ENCODE assay signal across 8 mouse cellular contexts in genomic region chr16:92697737-92698611, GRCm38 (mm10).
DNase-seq lines count a peak whose midpoint lies in the region; ATAC-seq and TF ChIP-seq lines count a peak whose summit lies in the region.

No protein-coding gene starts in this region.

- DNase-seq in kidney, adult 11 months = no peak
- DNase-seq in hindbrain, postnatal 0 days (ENCODE audit: low spot score) = peak; percentile 30
- DNase-seq in lung, postnatal 0 days (ENCODE audit: low spot score) = peak; percentile 65
- peak; percentile 14 for DNase-seq in spleen, adult 12 weeks (ENCODE audit: low spot score)
- DNase-seq in layer of hippocampus, adult 11-12 months (ENCODE audit: low spot score) = no peak

- WGBS in kidney, embryonic 14.5 days = 1% methylated on average over 46 of the region's 48 CpGs
- WGBS in forebrain, embryonic 12.5 days = under 1% methylated on average over 48 of the region's 48 CpGs
- WGBS in hindbrain, postnatal 0 days = under 1% methylated on average over 48 of the region's 48 CpGs
- WGBS in lung, postnatal 0 days = under 1% methylated on average over 47 of the region's 48 CpGs

- H3K27me3 ChIP-seq in kidney, embryonic 14.5 days (ENCODE audit: control insufficient read depth, insufficient read depth, low read length) = peaks cover 48% of the 10 kb centered on the region
- peaks cover 86% of the 10 kb centered on the region for H3K27me3 ChIP-seq in forebrain, embryonic 12.5 days
- peaks cover 81% of the 10 kb centered on the region for H3K27me3 ChIP-seq in hindbrain, postnatal 0 days (ENCODE audit: insufficient read depth, low read length)
- H3K27me3 ChIP-seq in lung, postnatal 0 days (replicated peaks; ENCODE audit: insufficient read depth, low read length) = no peaks in the 10 kb centered on the region; the same call in 1 of the 2 replicates

- H3K9me3 ChIP-seq in kidney, embryonic 14.5 days (ENCODE audit: control insufficient read depth, low read length) = no peaks in the 10 kb centered on the region
- no peaks in the 10 kb centered on the region for H3K9me3 ChIP-seq in forebrain, embryonic 12.5 days
- no peaks in the 10 kb centered on the region for H3K9me3 ChIP-seq in hindbrain, postnatal 0 days (ENCODE audit: low read length)
- no peaks in the 10 kb centered on the region for H3K9me3 ChIP-seq in lung, postnatal 0 days (ENCODE audit: low read length)

- H3K4me1 ChIP-seq in kidney, embryonic 14.5 days (ENCODE audit: control insufficient read depth, insufficient read depth, low read length) = peaks cover 6% of the 10 kb centered on the region; the same call in 1 of the 2 replicates
- H3K4me1 ChIP-seq in forebrain, embryonic 12.5 days = peaks cover 42% of the 10 kb centered on the region
- peaks cover 14% of the 10 kb centered on the region for H3K4me1 ChIP-seq in hindbrain, postnatal 0 days (ENCODE audit: insufficient read depth, low read length)
- peaks cover 4% of the 10 kb centered on the region; the same call in 1 of the 2 replicates for H3K4me1 ChIP-seq in lung, postnatal 0 days (ENCODE audit: insufficient read depth, low read depth, low read length)

- peak overlapping the region; percentile 99 for H3K4me2 ChIP-seq in kidney, embryonic 14.5 days (replicated peaks; ENCODE audit: low read depth, low read length)
- H3K4me2 ChIP-seq in forebrain, embryonic 12.5 days = peak overlapping the region; percentile 98
- peak overlapping the region; percentile 74 for H3K4me2 ChIP-seq in hindbrain, postnatal 0 days (ENCODE audit: low read depth, low read length)
- peak overlapping the region; percentile 99 for H3K4me2 ChIP-seq in lung, postnatal 0 days (replicated peaks; ENCODE audit: low read depth, low read length)

- no peaks in the 10 kb centered on the region for H3K36me3 ChIP-seq in kidney, embryonic 14.5 days (ENCODE audit: control insufficient read depth, insufficient read depth, low read length)
- H3K36me3 ChIP-seq in forebrain, embryonic 12.5 days (replicated peaks) = no peaks in the 10 kb centered on the region
- H3K36me3 ChIP-seq in hindbrain, postnatal 0 days (ENCODE audit: insufficient read depth, low read length) = no peaks in the 10 kb centered on the region
- H3K36me3 ChIP-seq in lung, postnatal 0 days (ENCODE audit: insufficient read depth, low read length) = no peaks in the 10 kb centered on the region

- H3K9ac ChIP-seq in kidney, embryonic 14.5 days (ENCODE audit: low read depth, low read length) = peak overlapping the region; percentile 62
- peak overlapping the region; percentile 33 for H3K9ac ChIP-seq in forebrain, embryonic 12.5 days
- peak overlapping the region; percentile 38; the same call in 1 of the 2 replicates for H3K9ac ChIP-seq in hindbrain, postnatal 0 days (replicated peaks; ENCODE audit: low read length)
- peak overlapping the region; percentile 60 for H3K9ac ChIP-seq in lung, postnatal 0 days (replicated peaks; ENCODE audit: low read depth)

- H3K4me3 ChIP-seq in kidney, embryonic 14.5 days (ENCODE audit: low read length) = peak overlapping the region; percentile 60
- peak overlapping the region; percentile 47 for H3K4me3 ChIP-seq in forebrain, embryonic 12.5 days (replicated peaks)
- peak overlapping the region; percentile 43 for H3K4me3 ChIP-seq in hindbrain, postnatal 0 days (ENCODE audit: low read length)
- H3K4me3 ChIP-seq in lung, postnatal 0 days (ENCODE audit: low read depth, low read length) = peak overlapping the region; percentile 59

- peak; percentile 34 for ATAC-seq in kidney, embryonic 14.5 days (ENCODE audit: low FRiP score, low TSS enrichment)
- peak; percentile 24 for ATAC-seq in activated CD4-positive, CD25-positive, alpha-beta regulatory T cell, adult 4 months
- peak; percentile 44 for ATAC-seq in forebrain, embryonic 12.5 days (ENCODE audit: low FRiP score)
- peak; percentile 63 for ATAC-seq in hindbrain, postnatal 0 days
- peak; percentile 27 for ATAC-seq in lung, postnatal 0 days

- H3K27ac ChIP-seq in kidney, embryonic 14.5 days (ENCODE audit: low read depth, low read length) = peak overlapping the region; percentile 1; the same call in 1 of the 2 replicates
- H3K27ac ChIP-seq in forebrain, embryonic 12.5 days = 0 out of 2 replicates have a peak overlapping the region, but pooled peaks have one; percentile 5
- no peak overlapping the region for H3K27ac ChIP-seq in hindbrain, postnatal 0 days
- H3K27ac ChIP-seq in lung, postnatal 0 days (ENCODE audit: low read length) = peak overlapping the region; percentile 88

- no peak for TF ChIP-seq EP300 in lung, postnatal 0 days (IDR thresholded peaks at IDR 0.05)

- TF ChIP-seq CTCF in hindbrain, postnatal 0 days (IDR thresholded peaks at IDR 0.05; ENCODE audit: low read depth) = no peak
- TF ChIP-seq CTCF in lung, postnatal 0 days (IDR thresholded peaks at IDR 0.05) = no peak

Comparison
In these comparisons a context has a peak if more than half of its experiments do, and no peak if none do; other contexts are left out.
1. DNase-seq: peak in hindbrain, postnatal 0 days (single experiment), lung, postnatal 0 days (single experiment) and spleen, adult 12 weeks (single experiment); none in kidney, adult 11 months (single experiment) and layer of hippocampus, adult 11-12 months (single experiment).
2. Peak in every context shown above with its lines, with median percentiles within 50 percentile points of each other: ATAC-seq, H3K4me2 ChIP-seq, H3K4me3 ChIP-seq and H3K9ac ChIP-seq.